Mouse (Mus musculus): Measurements from ENCODE around the gene Slc5a5. TPM values are rescaled to one million over a fixed set of nuclear protein-coding genes. Genes with fewer than 3 reads are reported as not detected.

Gene Slc5a5
- polyA plus RNA-seq, 1 experiment from 2014 or later, result 1.9 TPM

DNA sequence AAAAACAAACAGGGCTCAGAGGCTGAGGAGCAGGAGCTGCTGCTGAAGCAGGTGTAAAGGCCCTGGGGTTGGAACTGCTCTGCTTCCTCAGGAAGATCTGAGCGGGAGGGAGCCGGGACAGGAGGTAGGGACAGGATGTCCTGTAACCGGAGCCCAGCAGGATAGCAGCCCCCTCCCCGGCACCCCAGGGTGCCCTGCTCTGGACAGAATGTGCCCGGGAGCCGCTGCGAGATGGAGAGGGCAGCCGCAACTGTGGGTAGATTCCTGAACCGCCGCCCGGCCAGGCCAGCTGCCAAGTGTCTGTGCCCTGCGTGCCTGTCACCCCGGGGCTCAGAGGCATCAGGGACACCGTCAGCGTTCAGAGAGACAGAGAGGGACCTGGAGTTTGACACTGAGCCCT lies 59.0 kb downstream of the Slc5a5 start:
- Histone ChIP-seq H3K9ac (no peak overlapping the region), H3K4me3 (no peak overlapping the region), H3K4me2 (no peak overlapping the region), H3K4me1 (replicated peaks) (peaks cover 3% of the 10 kb centered on the region), H3K27me3 (no peaks in the 10 kb centered on the region), H3K36me3 (no peaks in the 10 kb centered on the region), H3K9me3 (no peaks in the 10 kb centered on the region), H3K27ac (replicated peaks) (no peak overlapping the region)
- no peak for ATAC-seq (ENCODE audit: low FRiP score, low read depth)
- WGBS, result 44% methylated on average over 15 of the region's 15 CpGs

DNA sequence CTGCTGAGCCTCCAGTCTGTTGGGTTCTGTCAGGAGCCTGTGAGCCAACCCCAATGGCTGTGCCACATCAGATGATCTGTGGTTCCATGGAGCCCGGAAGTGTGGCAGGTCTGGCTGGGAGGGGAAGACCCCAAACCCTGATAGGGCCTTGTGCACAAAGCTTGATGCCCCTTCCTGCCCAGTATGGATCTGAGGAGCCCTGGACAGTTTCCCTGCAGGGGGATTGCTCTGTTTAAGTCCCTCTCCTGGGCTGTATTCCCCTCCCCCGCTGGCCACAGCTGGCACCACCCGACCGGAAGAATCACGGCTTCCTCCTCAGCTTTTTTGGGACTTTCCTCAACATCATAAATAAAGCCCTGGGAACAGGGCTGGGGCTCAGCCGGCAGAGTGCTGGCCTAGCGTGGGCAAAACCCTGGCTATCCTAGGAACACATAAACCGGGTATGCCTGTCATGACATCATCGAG lies 59.5 kb downstream of the Slc5a5 start:
- Histone ChIP-seq H3K4me1 (replicated peaks) (no peaks in the 10 kb centered on the region), H3K27ac (replicated peaks) (no peak overlapping the region), H3K36me3 (no peaks in the 10 kb centered on the region), H3K4me2 (no peak overlapping the region), H3K4me3 (no peak overlapping the region), H3K27me3 (no peaks in the 10 kb centered on the region), H3K9ac (no peak overlapping the region), H3K9me3 (no peaks in the 10 kb centered on the region)
- WGBS, result 53% methylated on average over 9 of the region's 9 CpGs
- ATAC-seq (ENCODE audit: low FRiP score, low read depth), result no peak

MicroRNAs within 50 kb of the gene (microRNA counts, 519-probe panel; counts per million panel counts)
- microRNA mmu-miR-1969, result not detected

Small RNA genes lying within 50 kb of the gene (microRNA-seq; reads per million reads assigned to microRNA genes)
- gene Mir1969, result 11.6 reads per million, percentile 29 among the genes with 10 or more reads in this experiment
- gene Mir7067, result 0.65 reads per million

Other genes starting within 250 kb of the Slc5a5 start
- 76.5 and 77.8 TPM in 2 replicates for gene Pgpep1, start 232.4 kb downstream of the Slc5a5 start, polyA plus RNA-seq (2015; fragmentation: Nextera tagmentation; extraction: Ambion mirVana)
- 192 and 193 TPM in 2 replicates for gene Lsm4, start 219.5 kb downstream of the Slc5a5 start, polyA plus RNA-seq (2015; fragmentation: Nextera tagmentation; extraction: Ambion mirVana)
- gene Jund, start 193.8 kb downstream of the Slc5a5 start, polyA plus RNA-seq (2015; fragmentation: Nextera tagmentation; extraction: Ambion mirVana), result 98.4 and 105 TPM in 2 replicates
- 0.09 TPM in 2 replicates for gene Iqcn, start 189.3 kb downstream of the Slc5a5 start, polyA plus RNA-seq (2015; fragmentation: Nextera tagmentation; extraction: Ambion mirVana)
- gene Gm3336, start 174.2 kb downstream of the Slc5a5 start, polyA plus RNA-seq (2015; fragmentation: Nextera tagmentation; extraction: Ambion mirVana), result not detected in 2 replicates
- gene Pde4c, start 169.0 kb downstream of the Slc5a5 start, polyA plus RNA-seq (2015; fragmentation: Nextera tagmentation; extraction: Ambion mirVana), result 0.21 and 0.35 TPM in 2 replicates
- 503 and 561 TPM in 2 replicates for gene Rab3a, start 138.1 kb downstream of the Slc5a5 start, polyA plus RNA-seq (2015; fragmentation: Nextera tagmentation; extraction: Ambion mirVana)
- 40.4 and 44.9 TPM in 2 replicates for gene Mpv17l2, start 131.8 kb downstream of the Slc5a5 start, polyA plus RNA-seq (2015; fragmentation: Nextera tagmentation; extraction: Ambion mirVana)
- 104 and 113 TPM in 2 replicates for gene Pik3r2, start 116.0 kb downstream of the Slc5a5 start, polyA plus RNA-seq (2015; fragmentation: Nextera tagmentation; extraction: Ambion mirVana)
- gene Mast3, start 87.7 kb downstream of the Slc5a5 start, polyA plus RNA-seq (2015; fragmentation: Nextera tagmentation; extraction: Ambion mirVana), result 21.2 and 25.1 TPM in 2 replicates
- gene Il12rb1, start 84.3 kb downstream of the Slc5a5 start, polyA plus RNA-seq (2015; fragmentation: Nextera tagmentation; extraction: Ambion mirVana), result 0.14 TPM in 1 of 2 replicates, not detected in the other
- 7.8 and 8.0 TPM in 2 replicates for gene Arrdc2, start 53.0 kb downstream of the Slc5a5 start, polyA plus RNA-seq (2015; fragmentation: Nextera tagmentation; extraction: Ambion mirVana)
- gene Kcnn1, start 29.5 kb downstream of the Slc5a5 start, polyA plus RNA-seq (2015; fragmentation: Nextera tagmentation; extraction: Ambion mirVana), result 19.2 and 19.8 TPM in 2 replicates
- 166 and 176 TPM in 2 replicates for gene Ccdc124, start 18.8 kb downstream of the Slc5a5 start, polyA plus RNA-seq (2015; fragmentation: Nextera tagmentation; extraction: Ambion mirVana)
- gene Rpl18a, start 4.7 kb upstream of the Slc5a5 start, polyA plus RNA-seq (2015; fragmentation: Nextera tagmentation; extraction: Ambion mirVana), result 2,082 and 2,226 TPM in 2 replicates
- gene Map1s, start 13.2 kb upstream of the Slc5a5 start, polyA plus RNA-seq (2015; fragmentation: Nextera tagmentation; extraction: Ambion mirVana), result 62.0 and 68.5 TPM in 2 replicates